Mouse (Mus musculus) liver, postnatal 0 days (tissue): Measurements from ENCODE around the gene Apc2.

Experiments
- CTCF ChIP-seq: sonication (generic); IDR thresholded peaks from 2 replicates; pipeline ENCODE4 v1.5.1; 2016; ENCODE audit warnings: antibody characterized with exemption, low read depth
- EP300 ChIP-seq: IDR thresholded peaks from 2 replicates; pipeline ENCODE4 v1.6.1; 2016; ENCODE audit warnings: antibody characterized with exemption, low read depth, mild to moderate bottlenecking

- TF ChIP-seq CTCF = no peak
- no peak for TF ChIP-seq EP300
Measured at GRCm38 (mm10) chr10:80271870-80272585, 23.7 kb upstream of the Apc2 start.
